Mouse (Mus musculus) cortical plate, adult 2 months (tissue): ENCODE results near the gene Pprc1.

Experiments
- CTCF ChIP-seq: fragments of 200-500 bp; IDR thresholded peaks from 2 replicates; pipeline ENCODE4 v1.5.1; 2011; ENCODE audit warnings: mild to moderate bottlenecking, control low read depth, low read length; ENCODE audit not compliant: insufficient read depth; ENCODE audit errors: extremely low read depth
- POLR2A ChIP-seq: fragments of 200-500 bp; IDR thresholded peaks from 2 replicates; pipeline ENCODE4 v1.6.1; 2011; ENCODE audit warnings: mild to moderate bottlenecking, low read length, control low read depth; ENCODE audit not compliant: insufficient read depth; ENCODE audit errors: extremely low read depth

GRCm38 (mm10) chr19:46096396-46096795 is 51.7 kb downstream of the Pprc1 start:
- no peak for TF ChIP-seq POLR2A
- no peak for TF ChIP-seq CTCF
